Mouse (Mus musculus): ENCODE data around the gene Lrp1. TPM values are rescaled to one million over a fixed set of nuclear protein-coding genes. Genes with fewer than 3 reads are reported as not detected.

Lrp1 gene
- total and polyA plus RNA-seq, 3 experiments: 74.0 to 83.7 (median 79.5) TPM

- Histone ChIP-seq H3K36me3 (ENCODE audit: control insufficient read depth, insufficient read depth, low read length) (no peaks in the 10 kb centered on the region), H3K4me3 (no peak overlapping the region), H3K79me2 (replicated peaks; ENCODE audit: control insufficient read depth, insufficient read depth, low read length) (no peaks in the 10 kb centered on the region), H3K27me3 (ENCODE audit: control insufficient read depth, insufficient read depth, low read length) (no peaks in the 10 kb centered on the region), H3K9ac (ENCODE audit: low read depth, low read length) (no peak overlapping the region), H3K4me1 (ENCODE audit: control insufficient read depth, insufficient read depth, low read length) (0 out of 2 replicates have a peak, but pooled peaks cover 2% of the 10 kb centered on the region), H3K27ac (no peak overlapping the region)
- TF ChIP-seq CTCF (IDR thresholded peaks at IDR 0.05): no peak
- no peak for TF ChIP-seq POLR2A (IDR thresholded peaks at IDR 0.05; ENCODE audit: insufficient read depth, low read depth, low read length)
- no peak for TF ChIP-seq EP300 (IDR thresholded peaks at IDR 0.05; ENCODE audit: insufficient read depth, low read depth, low read length)
- intact Hi-C loops (cut with DNase I): no loop called here
- DNase-seq: no peak
- WGBS: 86% methylated on average over 17 of the region's 17 CpGs
Observed at GRCm38 (mm10) chr10:127570937-127571641, 49.9 kb downstream of the Lrp1 start.

GRCm38 (mm10) chr10:127570384-127570783, 50.6 kb downstream of the Lrp1 start:
- no peak for TF ChIP-seq CTCF (IDR thresholded peaks at IDR 0.05)
- no peak for TF ChIP-seq POLR2A (IDR thresholded peaks at IDR 0.05; ENCODE audit: insufficient read depth, low read depth, low read length)
- TF ChIP-seq EP300 (IDR thresholded peaks at IDR 0.05; ENCODE audit: insufficient read depth, low read depth, low read length): no peak
- intact Hi-C loops (cut with DNase I): no loop called here
- Histone ChIP-seq H3K79me2 (replicated peaks; ENCODE audit: control insufficient read depth, insufficient read depth, low read length) (no peaks in the 10 kb centered on the region), H3K27me3 (ENCODE audit: control insufficient read depth, insufficient read depth, low read length) (no peaks in the 10 kb centered on the region), H3K4me1 (ENCODE audit: control insufficient read depth, insufficient read depth, low read length) (0 out of 2 replicates have a peak, but pooled peaks cover 2% of the 10 kb centered on the region), H3K36me3 (ENCODE audit: control insufficient read depth, insufficient read depth, low read length) (no peaks in the 10 kb centered on the region), H3K9ac (ENCODE audit: low read depth, low read length) (no peak overlapping the region), H3K27ac (no peak overlapping the region), H3K4me3 (no peak overlapping the region)
- no peak for DNase-seq
- 69% methylated on average over 6 of the region's 6 CpGs for WGBS

GRCm38 (mm10) chr10:127569450-127569849, 51.5 kb downstream of the Lrp1 start:
- Histone ChIP-seq H3K36me3 (ENCODE audit: control insufficient read depth, insufficient read depth, low read length) (no peaks in the 10 kb centered on the region), H3K27ac (no peak overlapping the region; the same call in 1 of the 2 replicates), H3K27me3 (ENCODE audit: control insufficient read depth, insufficient read depth, low read length) (no peaks in the 10 kb centered on the region), H3K4me1 (ENCODE audit: control insufficient read depth, insufficient read depth, low read length) (peaks cover 3% of the 10 kb centered on the region), H3K79me2 (replicated peaks; ENCODE audit: control insufficient read depth, insufficient read depth, low read length) (no peaks in the 10 kb centered on the region), H3K9ac (ENCODE audit: low read depth, low read length) (no peak overlapping the region), H3K4me3 (no peak overlapping the region)
- intact Hi-C loops (cut with DNase I): loop anchor here (2.0 to 10.0 kb wide), 3 partner anchors 53 to 165 kb away; partner anchors contain the start of gene Zbtb39
- peak; percentile 65 to 68 for DNase-seq
- TF ChIP-seq EP300 (IDR thresholded peaks at IDR 0.05; ENCODE audit: insufficient read depth, low read depth, low read length) (0 out of 2 replicates have a peak, but pooled peaks have one; percentile 48), POLR2A (IDR thresholded peaks at IDR 0.05; ENCODE audit: insufficient read depth, low read depth, low read length) (no peak), CTCF (IDR thresholded peaks at IDR 0.05) (peak; percentile 95)
- WGBS: 15% methylated on average over 3 of the region's 3 CpGs

- Histone ChIP-seq H3K79me2 (replicated peaks; ENCODE audit: control insufficient read depth, insufficient read depth, low read length) (no peaks in the 10 kb centered on the region), H3K4me3 (no peak overlapping the region), H3K27ac (no peak overlapping the region), H3K4me1 (ENCODE audit: control insufficient read depth, insufficient read depth, low read length) (peaks cover 4% of the 10 kb centered on the region), H3K9ac (ENCODE audit: low read depth, low read length) (no peak overlapping the region), H3K27me3 (ENCODE audit: control insufficient read depth, insufficient read depth, low read length) (no peaks in the 10 kb centered on the region), H3K36me3 (ENCODE audit: control insufficient read depth, insufficient read depth, low read length) (no peaks in the 10 kb centered on the region)
- no peak for DNase-seq
- intact Hi-C loops (cut with DNase I): loop anchor here (5.0 to 10.0 kb wide), 2 partner anchors 111 to 168 kb away; partner anchors contain the start of gene Zbtb39
- TF ChIP-seq EP300 (IDR thresholded peaks at IDR 0.05; ENCODE audit: insufficient read depth, low read depth, low read length) (no peak), CTCF (IDR thresholded peaks at IDR 0.05) (no peak), POLR2A (IDR thresholded peaks at IDR 0.05; ENCODE audit: insufficient read depth, low read depth, low read length) (no peak)
- 93% methylated on average over 28 of the region's 28 CpGs for whole genome bisulfite sequencing
Observed at GRCm38 (mm10) chr10:127566553-127567326, 54.2 kb downstream of the Lrp1 start.

GRCm38 (mm10) chr10:127564301-127564700, 56.6 kb downstream of the Lrp1 start:
- peaks cover 3% of the 10 kb centered on the region for H3K4me1 ChIP-seq (ENCODE audit: control insufficient read depth, insufficient read depth, low read length)
- no peaks in the 10 kb centered on the region for H3K27me3 ChIP-seq (ENCODE audit: control insufficient read depth, insufficient read depth, low read length)
- no peak overlapping the region for H3K27ac ChIP-seq
- 12% methylated on average over 13 of the region's 13 CpGs for WGBS
- no peaks in the 10 kb centered on the region for H3K36me3 ChIP-seq (ENCODE audit: control insufficient read depth, insufficient read depth, low read length)
- intact Hi-C loops (cut with DNase I): loop anchor here (10.0 kb wide), 1 partner anchor 170 kb away; the partner anchor contains the start of gene Zbtb39
- TF ChIP-seq CTCF (IDR thresholded peaks at IDR 0.05) (no peak), EP300 (IDR thresholded peaks at IDR 0.05; ENCODE audit: insufficient read depth, low read depth, low read length) (no peak; the same call in 1 of the 2 replicates), POLR2A (IDR thresholded peaks at IDR 0.05; ENCODE audit: insufficient read depth, low read depth, low read length) (no peak)
- no peaks in the 10 kb centered on the region for H3K79me2 ChIP-seq (replicated peaks; ENCODE audit: control insufficient read depth, insufficient read depth, low read length)
- H3K4me3 ChIP-seq: no peak overlapping the region
- no peak overlapping the region for H3K9ac ChIP-seq (ENCODE audit: low read depth, low read length)
- DNase-seq: peak; percentile 57 to 64

All from heart, adult 2 months (tissue).